Mouse (Mus musculus): ENCODE measurements around the gene Gm28036.

Gm28036 gene

DNA sequence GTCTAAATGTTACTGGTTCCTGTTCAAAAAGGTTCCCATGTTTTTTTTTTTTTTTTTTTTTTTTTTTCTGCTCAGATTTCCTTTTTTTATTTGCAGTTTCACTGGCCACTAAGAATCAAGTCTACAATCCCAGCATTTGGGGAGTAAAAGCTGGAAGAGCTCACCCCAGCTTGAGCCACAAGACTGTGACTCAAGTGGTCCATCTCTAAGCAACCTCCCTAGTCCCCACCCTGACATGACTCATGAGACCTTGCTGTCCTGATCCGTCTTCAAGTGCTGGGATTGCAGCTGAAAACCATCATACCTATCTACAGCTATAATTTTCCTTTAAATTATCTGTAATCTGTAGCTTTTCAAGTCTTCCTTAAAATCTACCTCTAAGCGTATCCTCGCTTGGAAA lies 42.4 kb downstream of the Gm28036 start:
- DNase-seq (ENCODE audit: low spot score) = no peak

DNA sequence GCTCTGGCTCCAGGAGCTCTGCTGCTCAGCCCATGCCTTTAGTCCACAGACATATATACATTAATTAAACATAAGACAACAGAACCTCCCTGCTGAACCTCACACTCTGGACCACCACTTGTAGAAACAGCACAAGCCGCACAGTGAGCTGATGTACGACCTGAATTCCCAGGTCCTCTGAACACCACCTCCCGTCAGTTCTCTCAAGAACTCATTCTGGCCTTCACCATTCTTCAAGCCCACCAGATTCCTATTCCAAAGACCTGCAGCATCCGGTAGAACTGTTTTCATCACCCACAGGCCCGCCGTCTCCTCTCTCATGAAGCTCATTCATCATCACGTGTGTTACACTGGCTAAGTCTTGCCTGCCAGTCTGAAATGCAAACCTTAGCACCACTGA lies 46.5 kb downstream of the Gm28036 start:
- no peak for DNase-seq (ENCODE audit: low spot score)

DNA sequence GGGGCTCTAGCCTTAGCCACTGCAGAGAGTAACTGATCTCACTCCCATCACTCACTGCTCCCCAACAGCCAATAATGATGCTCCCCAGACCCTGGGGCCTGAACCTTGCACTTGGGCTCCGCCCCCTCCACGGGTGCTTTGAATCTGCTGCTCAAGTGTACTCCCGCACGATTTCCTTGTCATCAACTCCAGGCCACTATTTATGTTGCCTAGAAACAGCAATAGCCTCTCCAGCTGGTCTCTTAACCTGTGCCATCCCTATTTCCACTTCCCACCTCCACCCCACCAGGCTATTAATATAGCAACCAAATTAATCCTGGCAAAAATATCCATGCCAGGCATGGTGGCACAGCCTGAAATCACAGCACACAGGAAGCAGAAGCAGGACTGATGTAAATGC lies 47.2 kb downstream of the Gm28036 start:
- no peak for DNase-seq (ENCODE audit: low spot score)

DNA sequence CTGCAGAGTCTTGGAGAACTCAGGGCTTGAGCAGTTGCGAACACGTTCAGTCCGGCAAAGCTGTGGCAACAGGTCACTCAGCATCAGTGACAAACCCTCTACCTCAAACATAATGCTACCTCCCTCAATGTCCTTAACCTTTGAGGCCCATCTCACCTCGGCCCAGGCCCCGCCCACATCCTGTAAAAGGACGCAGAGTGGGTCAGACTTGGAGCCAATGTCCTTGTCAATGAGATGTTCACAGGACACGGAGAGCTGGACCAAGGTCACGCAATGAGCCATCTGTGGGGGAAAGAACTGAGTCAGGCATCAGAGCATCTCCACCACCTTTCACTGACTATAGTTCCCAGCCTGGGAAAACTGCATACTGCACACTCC lies 47.7 kb downstream of the Gm28036 start:
- no peak for DNase-seq (ENCODE audit: low spot score)

DNA sequence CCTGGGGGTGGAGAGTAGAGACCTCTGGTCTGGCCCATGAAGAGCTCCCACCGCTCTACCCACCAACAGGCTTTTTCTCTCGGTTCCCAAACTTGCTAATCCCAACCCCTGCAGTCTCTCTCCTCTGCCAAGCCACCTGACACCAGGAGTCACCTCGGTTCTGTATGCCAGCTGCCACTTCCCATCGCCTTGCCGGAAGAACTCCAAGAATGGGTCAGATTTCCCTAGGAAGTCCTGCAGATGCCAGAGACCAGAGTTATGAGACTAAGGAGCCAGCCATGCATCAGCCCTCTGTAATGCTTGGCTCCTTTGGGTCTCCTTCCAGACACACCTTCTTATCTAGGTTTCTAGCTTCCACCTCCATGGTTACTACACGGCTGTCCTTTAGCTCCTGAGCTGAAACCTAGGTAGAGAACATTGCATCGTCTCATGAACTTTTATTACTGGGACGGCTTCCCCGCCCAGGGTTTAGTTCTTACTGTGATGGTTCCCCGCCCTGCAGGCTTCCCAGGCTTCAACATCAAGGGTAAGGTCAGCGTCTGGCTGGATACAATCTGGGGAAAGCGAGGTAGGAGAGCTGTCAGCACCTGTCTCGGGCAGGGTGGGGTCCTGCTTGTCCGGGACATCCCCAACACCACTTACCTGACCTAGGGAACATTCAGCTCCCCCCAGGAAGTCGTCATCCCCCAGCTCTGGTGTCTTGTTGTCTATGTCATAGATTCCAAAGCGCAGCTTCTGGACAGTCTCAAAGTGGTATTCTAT lies 48.3 kb downstream of the Gm28036 start:
- DNase-seq (ENCODE audit: low spot score) = no peak

DNA sequence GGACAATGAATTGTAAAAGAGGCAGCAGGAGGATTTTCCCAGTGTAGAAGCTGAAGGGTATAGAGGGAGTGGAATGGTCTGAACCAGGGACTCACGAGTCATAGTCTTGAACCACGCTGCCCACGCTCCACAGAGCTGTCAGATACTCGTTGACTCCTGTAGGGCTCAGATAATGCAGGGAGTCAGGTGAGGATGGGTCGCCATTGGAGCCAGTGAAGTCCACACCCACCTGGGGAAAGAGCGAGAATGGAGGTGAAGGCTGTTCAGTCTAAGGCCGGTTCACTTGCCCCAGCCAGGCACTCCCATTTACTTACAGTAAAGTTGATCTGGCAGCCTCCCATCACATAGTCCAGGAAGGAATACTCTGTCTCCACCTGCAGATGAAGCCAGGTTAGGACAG lies 49.4 kb downstream of the Gm28036 start:
- DNase-seq (ENCODE audit: low spot score) = no peak

DNA sequence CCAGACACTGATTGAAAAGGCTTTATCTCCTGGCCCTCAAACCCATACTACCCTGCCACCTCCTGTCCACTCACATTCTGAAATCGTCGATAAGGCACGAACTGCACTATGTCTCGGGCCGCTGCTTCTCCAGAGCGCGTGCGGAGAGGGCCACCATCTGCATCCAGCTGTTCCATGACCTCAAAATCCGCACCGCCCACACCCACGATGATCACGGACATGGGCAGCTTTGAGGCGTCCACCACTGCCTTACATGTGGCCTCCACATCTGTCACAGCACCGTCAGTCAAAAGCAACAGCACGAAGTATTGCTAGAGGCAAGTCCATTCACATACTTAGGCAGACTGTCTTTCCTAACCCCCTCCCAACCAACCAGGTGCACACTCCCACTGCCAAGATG lies 53.2 kb downstream of the Gm28036 start:
- no peak for DNase-seq (ENCODE audit: low spot score)

DNA sequence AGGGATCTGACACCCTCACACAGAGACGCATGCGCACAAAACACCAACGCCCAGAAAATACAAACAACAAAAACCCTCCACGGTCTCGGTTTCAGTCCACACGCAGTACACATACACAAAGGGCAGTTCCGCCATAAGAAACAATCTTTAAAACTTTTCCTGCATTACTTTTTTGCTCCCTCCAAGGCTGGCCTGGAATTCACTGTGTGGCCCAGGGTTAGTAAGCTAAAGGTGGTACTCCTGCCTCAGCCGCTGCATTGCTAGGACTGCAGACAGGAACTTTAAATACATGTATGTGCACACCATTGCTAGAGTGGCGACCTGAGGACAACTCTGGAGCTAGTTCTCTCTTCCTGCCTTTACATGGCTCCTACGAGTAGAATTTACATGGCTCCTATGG lies 55.7 kb downstream of the Gm28036 start:
- no peak for DNase-seq (ENCODE audit: low spot score)

DNA sequence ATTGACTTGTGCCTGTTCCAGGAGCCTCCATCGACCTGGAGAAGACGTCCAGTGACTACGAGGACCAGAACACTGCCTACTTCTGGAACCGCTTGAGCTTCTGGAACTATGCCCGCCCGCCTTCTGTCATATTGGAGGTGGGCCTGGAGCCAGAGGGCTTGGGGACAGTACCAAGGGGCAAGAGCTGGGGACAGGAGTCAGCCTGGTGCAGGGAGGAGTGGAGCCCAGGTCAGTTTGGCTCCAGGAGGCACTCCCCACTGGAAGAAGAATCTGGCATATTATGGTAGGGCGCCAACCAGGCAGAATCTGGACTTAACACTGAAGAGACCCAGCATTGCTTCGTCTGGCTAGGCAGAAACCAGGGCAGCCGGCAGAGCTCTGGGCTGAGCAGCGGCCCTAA lies 59.0 kb downstream of the Gm28036 start:
- DNase-seq (ENCODE audit: low spot score) = no peak

DNA sequence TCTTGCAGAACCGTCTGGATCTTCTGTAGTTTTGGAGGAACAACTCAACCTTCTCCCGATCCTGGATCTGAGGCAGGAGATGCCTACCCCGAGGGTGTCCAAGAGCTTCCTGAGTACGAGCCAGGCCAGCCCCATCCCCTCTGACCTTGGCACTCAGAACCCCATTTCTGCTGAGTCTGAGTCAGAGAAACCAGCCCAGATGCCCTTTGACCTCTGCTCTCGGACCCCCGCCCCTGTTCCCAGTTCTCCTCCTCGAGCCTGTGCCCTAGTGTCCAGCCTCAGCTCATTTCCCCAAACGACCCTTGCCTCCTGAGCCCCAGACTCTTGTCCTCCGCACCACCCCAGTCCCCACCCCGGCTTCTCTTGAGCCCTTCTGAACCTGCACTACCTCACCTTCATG lies 60.8 kb downstream of the Gm28036 start:
- DNase-seq (ENCODE audit: low spot score) = no peak

DNA sequence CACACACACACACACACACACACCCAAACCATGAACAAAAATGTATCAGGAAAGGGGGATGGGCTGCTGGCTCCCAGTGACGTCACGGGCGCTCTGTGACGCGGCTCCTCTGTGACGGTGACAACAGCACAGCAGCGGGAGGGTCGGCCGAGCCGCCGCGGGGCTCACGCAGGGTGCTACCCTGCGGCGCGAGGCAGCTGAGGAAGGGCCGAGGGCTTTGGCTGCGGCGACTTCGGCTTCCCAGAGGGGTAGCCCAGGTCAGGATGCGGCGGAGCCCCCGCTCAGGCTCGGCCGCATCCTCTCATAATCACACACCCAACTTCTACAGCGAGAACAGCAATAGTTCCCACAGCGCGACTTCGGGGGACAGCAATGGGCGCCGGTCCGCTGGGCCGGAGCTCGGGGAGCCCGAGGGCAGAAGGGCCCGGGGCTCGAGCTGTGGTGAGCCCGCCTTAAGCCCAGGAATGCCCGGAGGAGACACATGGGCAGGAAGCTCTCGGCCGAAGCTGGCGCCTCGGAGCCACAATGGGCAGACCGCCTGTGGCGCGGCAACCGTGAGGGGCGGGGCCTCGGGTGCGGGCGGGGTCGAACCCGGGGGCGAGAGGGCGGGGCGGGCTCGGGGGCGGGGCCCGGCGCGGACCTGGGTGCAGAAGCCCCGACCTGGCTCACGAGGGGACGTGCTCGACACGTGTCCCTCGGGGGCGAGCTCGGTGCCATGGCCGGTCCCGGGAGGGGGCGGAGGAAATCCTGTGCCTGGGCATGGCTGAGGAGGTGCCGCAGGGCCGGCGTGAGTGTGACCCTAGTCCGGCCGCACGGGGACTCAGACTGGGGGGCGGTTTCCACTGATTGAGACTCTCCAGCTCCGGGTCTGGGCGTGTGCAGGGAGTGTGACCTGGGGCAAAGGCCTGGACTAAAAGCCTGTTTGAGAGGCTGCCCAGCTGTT lies 61.5 kb downstream of the Gm28036 start, which contains the start of gene Spag4:
Gene Spag4, plus strand, starts transcription at position 77 of the 943 bp plus-strand sequence.
- peak; percentile 69 for DNase-seq (ENCODE audit: low spot score)

DNA sequence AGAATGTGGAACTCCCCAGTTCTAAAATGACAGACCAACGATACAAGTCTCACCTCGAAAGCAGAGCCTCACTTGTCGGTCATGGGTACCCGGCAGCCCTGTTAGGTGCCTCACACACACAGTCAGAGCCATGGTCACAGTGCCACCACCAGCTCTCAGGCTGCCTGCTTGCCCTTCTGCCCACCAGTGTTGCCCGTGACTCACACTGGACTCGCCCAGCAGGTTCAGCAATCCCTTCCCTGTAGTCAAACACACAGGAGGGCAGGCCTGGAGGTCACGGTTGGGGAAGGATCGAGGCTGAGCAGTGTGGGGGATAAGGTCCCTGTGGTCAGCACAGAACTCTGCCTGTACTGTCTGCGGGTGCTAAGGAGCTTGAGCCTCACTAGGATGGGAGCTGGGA lies 74.1 kb downstream of the Gm28036 start, which contains the start of gene Fer1l4:
Gene Fer1l4, minus strand, starts transcription at position 132 of the 400 bp plus-strand sequence.
- DNase-seq (ENCODE audit: low spot score) = no peak

DNA sequence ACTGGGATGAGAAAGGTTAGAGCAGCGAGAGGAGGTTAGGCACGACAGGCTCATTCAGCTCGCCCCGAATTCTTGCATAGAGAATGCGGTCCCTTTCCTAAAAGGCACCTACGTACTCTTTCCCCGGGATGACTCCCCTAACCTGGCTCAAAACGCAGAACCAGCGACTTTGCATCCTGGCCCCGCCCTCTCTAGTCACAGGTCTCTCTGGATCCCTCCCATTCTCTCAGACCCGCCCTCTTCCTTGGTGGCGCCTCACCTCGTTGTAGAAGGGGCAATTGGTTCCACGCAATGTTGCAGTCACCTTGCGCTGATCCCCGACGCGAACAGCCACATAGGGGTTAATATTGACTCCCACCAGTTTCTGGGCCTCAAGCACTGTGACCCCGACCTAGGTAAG lies 79.0 kb downstream of the Gm28036 start:
- no peak for DNase-seq (ENCODE audit: low spot score)

DNA sequence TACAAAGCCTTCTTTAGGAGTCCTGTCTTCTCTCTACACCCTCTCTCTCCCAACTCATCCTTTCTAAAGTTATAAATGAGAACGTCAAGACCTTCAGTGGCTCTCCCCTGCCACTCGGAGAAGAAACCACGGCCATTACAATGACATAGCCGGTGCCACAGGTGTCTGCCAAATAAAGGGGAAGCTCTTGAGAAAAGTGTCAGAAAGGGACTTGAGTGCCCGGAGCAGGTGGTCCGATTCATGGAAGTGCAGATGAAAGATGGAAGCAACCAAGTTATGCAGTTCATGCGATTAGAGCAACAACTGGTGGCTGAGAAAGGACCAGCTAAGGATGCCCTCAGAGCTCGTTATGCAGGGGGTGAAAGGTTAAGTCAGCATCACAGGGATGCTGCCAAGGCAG lies 84.0 kb downstream of the Gm28036 start:
- DNase-seq (ENCODE audit: low spot score) = no peak

DNA sequence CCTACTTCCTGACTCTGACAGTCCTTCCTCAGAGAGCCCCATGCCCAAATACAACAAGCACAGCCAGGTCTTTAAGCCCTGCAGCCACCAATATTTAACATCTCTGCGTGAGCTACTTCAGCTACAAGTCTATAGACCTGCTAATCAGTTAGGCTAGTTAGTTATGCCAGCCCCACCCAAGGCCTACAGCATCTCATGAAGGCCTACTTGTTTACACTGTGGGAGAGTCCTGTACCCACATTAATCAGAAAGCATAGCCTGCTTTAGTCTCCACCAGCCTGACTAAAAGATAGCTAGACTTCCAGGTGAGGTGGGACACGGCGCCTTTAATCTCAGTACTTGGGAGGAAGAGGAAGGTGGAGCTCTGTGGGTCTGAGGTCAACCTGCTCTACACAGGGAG lies 87.5 kb downstream of the Gm28036 start:
- no peak for DNase-seq (ENCODE audit: low spot score)

DNA sequence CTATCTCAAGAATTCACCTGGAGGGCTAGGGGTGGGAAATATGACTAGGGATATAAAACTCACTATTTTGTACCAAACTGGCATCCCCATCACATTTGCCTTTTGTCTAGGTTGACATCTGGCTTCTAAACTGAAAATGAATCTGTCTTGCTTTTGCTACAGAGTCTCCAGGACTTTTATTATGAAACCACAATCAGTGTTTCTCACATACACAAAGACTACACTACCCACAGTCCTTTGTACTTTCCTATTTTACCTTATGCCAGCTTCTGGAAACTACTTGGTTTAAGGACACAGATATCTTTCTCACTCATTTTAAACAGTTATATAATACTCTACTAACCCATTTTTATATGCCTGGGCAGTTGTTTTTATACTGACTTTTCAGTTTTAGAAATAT lies 101.4 kb downstream of the Gm28036 start:
- no peak for DNase-seq (ENCODE audit: low spot score)
